Mouse (Mus musculus) midbrain, embryonic 11.5 days (tissue): ENCODE measurements around the gene Rab8b. TPM values are rescaled to one million over a fixed set of nuclear protein-coding genes. Genes with fewer than 3 reads are reported as not detected.

Source experiments
- ATAC-seq: fragments of 200-750 bp; cut with Nextera tagmentation; 2 replicates; pipeline ENCODE4 v1.8.0; 2017; ENCODE audit warnings: moderate TSS enrichment, moderate library complexity; ENCODE audit not compliant: low FRiP score
- DNase-seq: peaks from one replicate; pipeline ENCODE4 v3.0.0; 2015; ENCODE audit warnings: low spot score; ENCODE audit errors: missing footprints
- H3K27ac ChIP-seq: fragments of 300-500 bp; sonication (generic); 2 replicates; pipeline ENCODE4 v1.5.1; 2014; ENCODE audit warnings: low read depth, low read length
- H3K27me3 ChIP-seq: fragments of 300-500 bp; sonication (generic); 2 replicates; pipeline ENCODE4 v1.6.1; 2014; ENCODE audit warnings: mild to moderate bottlenecking, low read length, moderate library complexity, mixed read lengths; ENCODE audit not compliant: control insufficient read depth, insufficient read depth
- H3K36me3 ChIP-seq: fragments of 300-500 bp; sonication (generic); 2 replicates; pipeline ENCODE4 v1.6.1; 2014; ENCODE audit warnings: mild to moderate bottlenecking, low read length, moderate library complexity, mixed read lengths; ENCODE audit not compliant: control insufficient read depth, insufficient read depth
- H3K4me1 ChIP-seq: fragments of 300-500 bp; sonication (generic); 2 replicates; pipeline ENCODE4 v1.6.1; 2014; ENCODE audit warnings: low read length; ENCODE audit not compliant: control insufficient read depth, insufficient read depth
- H3K4me2 ChIP-seq: fragments of 300-500 bp; sonication (generic); 2 replicates; pipeline ENCODE4 v1.6.1; 2014; ENCODE audit warnings: mild to moderate bottlenecking, moderate library complexity
- H3K4me3 ChIP-seq: fragments of 300-500 bp; sonication (generic); 2 replicates; pipeline ENCODE4 v1.5.1; 2014; ENCODE audit warnings: low read depth, low read length
- H3K9ac ChIP-seq: fragments of 300-500 bp; sonication (generic); 2 replicates; pipeline ENCODE4 v1.6.1; 2014; ENCODE audit warnings: low read length
- H3K9me3 ChIP-seq: fragments of 300-500 bp; sonication (generic); 2 replicates; pipeline ENCODE4 v1.6.1; 2016; ENCODE audit warnings: low read length; ENCODE audit not compliant: control insufficient read depth
- WGBS: fragments of 180-500 bp; shearing (Covaris S2); extraction: QIAGEN DNeasy Blood & Tissue Kit; methylation state at CpG from one replicate; pipeline ENCODE4 v1.1.7; 2014; 5-methylcytosine and 5-hydroxymethylcytosine counted together
- polyA plus RNA-seq: library from polyadenylated mRNA; unstranded; fragments of >200 nt; fragmentation: Nextera tagmentation; extraction: Ambion mirVana; gene quantifications from 2 replicates; pipeline ENCODE4 v1.2.1, GENCODE M21; 2014

Rab8b gene
- polyA plus RNA-seq, 1 experiment from 2014 or later: 29.5 TPM

GRCm38 (mm10) chr9:66884609-66885008 lies 34.9 kb downstream of the Rab8b start:
- no peak overlapping the region for H3K4me3 ChIP-seq
- H3K27ac ChIP-seq: no peak overlapping the region
- H3K36me3 ChIP-seq: no peaks in the 10 kb centered on the region
- H3K27me3 ChIP-seq: no peaks in the 10 kb centered on the region
- H3K4me1 ChIP-seq: peaks cover 26% of the 10 kb centered on the region
- 82% methylated on average over 2 of the region's 2 CpGs for WGBS
- no peak overlapping the region for H3K4me2 ChIP-seq
- H3K9me3 ChIP-seq: no peaks in the 10 kb centered on the region
- DNase-seq (peak; percentile 73), ATAC-seq (no peak)
- no peak overlapping the region for H3K9ac ChIP-seq

- no peak overlapping the region for H3K4me3 ChIP-seq
- no peak for ATAC-seq
- no peaks in the 10 kb centered on the region for H3K9me3 ChIP-seq
- peaks cover 23% of the 10 kb centered on the region for H3K4me1 ChIP-seq
- WGBS: 87% methylated on average over 5 of the region's 5 CpGs
- H3K36me3 ChIP-seq: no peaks in the 10 kb centered on the region
- no peak overlapping the region for H3K4me2 ChIP-seq
- H3K27ac ChIP-seq: no peak overlapping the region
- H3K9ac ChIP-seq: no peak overlapping the region
- no peak for DNase-seq
- H3K27me3 ChIP-seq: no peaks in the 10 kb centered on the region
Measured at GRCm38 (mm10) chr9:66883500-66883899, 36.0 kb downstream of the Rab8b start.

GRCm38 (mm10) chr9:66882406-66882821 lies 37.1 kb downstream of the Rab8b start:
- Histone ChIP-seq H3K4me1 (peaks cover 14% of the 10 kb centered on the region), H3K9ac (no peak overlapping the region), H3K36me3 (no peaks in the 10 kb centered on the region), H3K9me3 (no peaks in the 10 kb centered on the region), H3K27me3 (no peaks in the 10 kb centered on the region), H3K4me2 (no peak overlapping the region), H3K4me3 (no peak overlapping the region), H3K27ac (no peak overlapping the region)
- DNase-seq (no peak), ATAC-seq (no peak)
- WGBS: 74% methylated on average over 8 of the region's 8 CpGs

GRCm38 (mm10) chr9:66881858-66882257 lies 37.6 kb downstream of the Rab8b start:
- ATAC-seq (no peak), DNase-seq (no peak)
- WGBS: 87% methylated on average over 3 of the region's 3 CpGs
- H3K9ac ChIP-seq: no peak overlapping the region
- H3K36me3 ChIP-seq: no peaks in the 10 kb centered on the region
- no peaks in the 10 kb centered on the region for H3K9me3 ChIP-seq
- no peaks in the 10 kb centered on the region for H3K27me3 ChIP-seq
- H3K4me1 ChIP-seq: peaks cover 8% of the 10 kb centered on the region
- no peak overlapping the region for H3K4me3 ChIP-seq
- H3K4me2 ChIP-seq: no peak overlapping the region
- H3K27ac ChIP-seq: no peak overlapping the region

- DNase-seq (no peak), ATAC-seq (no peak)
- Histone ChIP-seq H3K4me3 (no peak overlapping the region), H3K9ac (no peak overlapping the region), H3K27ac (no peak overlapping the region), H3K27me3 (no peaks in the 10 kb centered on the region), H3K4me1 (no peaks in the 10 kb centered on the region), H3K4me2 (no peak overlapping the region), H3K36me3 (no peaks in the 10 kb centered on the region), H3K9me3 (no peaks in the 10 kb centered on the region)
- 94% methylated on average over 2 of the region's 2 CpGs for WGBS
Measured at GRCm38 (mm10) chr9:66880752-66881151, 38.7 kb downstream of the Rab8b start.

- no peak for DNase-seq
- Histone ChIP-seq H3K27ac (no peak overlapping the region), H3K9ac (no peak overlapping the region), H3K36me3 (no peaks in the 10 kb centered on the region), H3K4me1 (no peaks in the 10 kb centered on the region), H3K27me3 (no peaks in the 10 kb centered on the region), H3K4me3 (no peak overlapping the region), H3K4me2 (no peak overlapping the region), H3K9me3 (no peaks in the 10 kb centered on the region)
- ATAC-seq: no peak
- WGBS: 88% methylated on average over 6 of the region's 6 CpGs
Measured at GRCm38 (mm10) chr9:66879486-66879885, 40.0 kb downstream of the Rab8b start.

- no peak for DNase-seq
- Histone ChIP-seq H3K36me3 (no peaks in the 10 kb centered on the region), H3K27me3 (no peaks in the 10 kb centered on the region), H3K4me3 (no peak overlapping the region), H3K4me2 (no peak overlapping the region), H3K4me1 (no peaks in the 10 kb centered on the region), H3K9me3 (no peaks in the 10 kb centered on the region), H3K27ac (no peak overlapping the region), H3K9ac (no peak overlapping the region)
- no peak for ATAC-seq
- 96% methylated on average over 3 of the region's 3 CpGs for WGBS
Measured at GRCm38 (mm10) chr9:66878899-66879298, 40.6 kb downstream of the Rab8b start.

GRCm38 (mm10) chr9:66876577-66876976 lies 42.9 kb downstream of the Rab8b start:
- 90% methylated on average over 5 of the region's 5 CpGs for WGBS
- H3K9ac ChIP-seq: no peak overlapping the region
- DNase-seq: no peak

GRCm38 (mm10) chr9:66874297-66874696 lies 45.2 kb downstream of the Rab8b start:
- DNase-seq: no peak
- H3K27ac ChIP-seq: no peak overlapping the region
- 95% methylated on average over 5 of the region's 5 CpGs for WGBS

More at GRCm38 (mm10) chr9:66876577-66876976, 42.9 kb downstream of the Rab8b start:
- no peaks in the 10 kb centered on the region for H3K27me3 ChIP-seq
- H3K4me3 ChIP-seq: no peak overlapping the region
- H3K27ac ChIP-seq: no peak overlapping the region
- no peaks in the 10 kb centered on the region for H3K4me1 ChIP-seq
- H3K4me2 ChIP-seq: no peak overlapping the region
- no peak for ATAC-seq
- H3K9me3 ChIP-seq: no peaks in the 10 kb centered on the region
- H3K36me3 ChIP-seq: no peaks in the 10 kb centered on the region

GRCm38 (mm10) chr9:66873531-66873930 lies 46.0 kb downstream of the Rab8b start:
- no peak overlapping the region for H3K4me2 ChIP-seq
- H3K4me3 ChIP-seq: no peak overlapping the region
- no peaks in the 10 kb centered on the region for H3K4me1 ChIP-seq
- H3K9me3 ChIP-seq: no peaks in the 10 kb centered on the region
- H3K36me3 ChIP-seq: no peaks in the 10 kb centered on the region
- no peak overlapping the region for H3K9ac ChIP-seq
- H3K27ac ChIP-seq: no peak overlapping the region
- ATAC-seq (no peak), DNase-seq (no peak)
- no peaks in the 10 kb centered on the region for H3K27me3 ChIP-seq

More at GRCm38 (mm10) chr9:66874297-66874696, 45.2 kb downstream of the Rab8b start:
- ATAC-seq: no peak
- no peaks in the 10 kb centered on the region for H3K36me3 ChIP-seq
- H3K4me2 ChIP-seq: no peak overlapping the region
- H3K9ac ChIP-seq: no peak overlapping the region
- no peaks in the 10 kb centered on the region for H3K27me3 ChIP-seq
- no peaks in the 10 kb centered on the region for H3K4me1 ChIP-seq
- H3K4me3 ChIP-seq: no peak overlapping the region
- H3K9me3 ChIP-seq: no peaks in the 10 kb centered on the region
